Mouse (Mus musculus) forebrain, embryonic 10.5 days (tissue): Measurements from ENCODE around the gene Usp46. TPM values are rescaled to one million over a fixed set of nuclear protein-coding genes. Genes with fewer than 3 reads are reported as not detected.

Source experiments
- DNase-seq: peaks from one replicate; pipeline ENCODE4 v3.0.0-alpha.2; 2017; ENCODE audit warnings: low spot score; ENCODE audit errors: extremely low spot score
- H3K27ac ChIP-seq: fragments of 300-500 bp; sonication (generic); 2 replicates; pipeline ENCODE4 v1.5.1; 2016; ENCODE audit warnings: mild to moderate bottlenecking
- H3K27me3 ChIP-seq: fragments of 300-500 bp; sonication (generic); 2 replicates; pipeline ENCODE4 v1.6.1; 2016; ENCODE audit warnings: mild to moderate bottlenecking; ENCODE audit not compliant: poor library complexity, severe bottlenecking
- H3K36me3 ChIP-seq: fragments of 300-500 bp; sonication (generic); replicated peaks from 2 replicates; pipeline ENCODE4 v1.6.1; 2016; ENCODE audit warnings: mild to moderate bottlenecking, moderate library complexity
- H3K4me1 ChIP-seq: fragments of 300-500 bp; sonication (generic); 2 replicates; pipeline ENCODE4 v1.6.1; 2016
- H3K4me3 ChIP-seq: fragments of 300-500 bp; sonication (generic); 2 replicates; pipeline ENCODE4 v1.5.1; 2016; ENCODE audit warnings: mild to moderate bottlenecking, moderate library complexity
- H3K9me3 ChIP-seq: fragments of 300-500 bp; sonication (generic); 2 replicates; pipeline ENCODE4 v1.6.1; 2016; ENCODE audit warnings: mild to moderate bottlenecking, moderate library complexity
- WGBS: fragments of 180-500 bp; shearing (Covaris S2); methylation state at CpG from one replicate; pipeline ENCODE4 v1.1.7; 2016; 5-methylcytosine and 5-hydroxymethylcytosine counted together
- polyA plus RNA-seq: library from polyadenylated mRNA; unstranded; fragments of >200 nt; fragmentation: Nextera tagmentation; extraction: Ambion mirVana; gene quantifications from 2 replicates; pipeline ENCODE4 v1.2.1, GENCODE M21; 2016

Gene Usp46
- 35.6 and 36.8 TPM in 2 replicates for polyA plus RNA-seq

- H3K27ac ChIP-seq: peak within 1 kb of the TSS; percentile 97
- H3K36me3 ChIP-seq: 0 out of 2 replicates have a peak, but pooled peaks cover 3% of the 10 kb centered on the region
- under 1% methylated on average over 68 of the region's 89 CpGs for WGBS
- DNase-seq: peak; percentile 81
- peak within 1 kb of the TSS; percentile 95 for H3K4me3 ChIP-seq
- no peaks in the 10 kb centered on the region for H3K27me3 ChIP-seq
- no peaks in the 10 kb centered on the region for H3K9me3 ChIP-seq
- H3K4me1 ChIP-seq: peaks cover 43% of the 10 kb centered on the region
Observed at GRCm38 (mm10) chr5:74067831-74068713, at the start of gene Usp46. Usp46 (minus strand) TSS chr5:74068431.

GRCm38 (mm10) chr5:74113961-74114689, 45.9 kb upstream of the Usp46 start:
- Histone ChIP-seq H3K36me3 (no peaks in the 10 kb centered on the region), H3K4me1 (0 out of 2 replicates have a peak, but pooled peaks cover 3% of the 10 kb centered on the region), H3K4me3 (no peak overlapping the region), H3K9me3 (no peaks in the 10 kb centered on the region), H3K27ac (no peak overlapping the region), H3K27me3 (no peaks in the 10 kb centered on the region)
- DNase-seq: no peak
- WGBS: 87% methylated on average over 7 of the region's 7 CpGs

GRCm38 (mm10) chr5:74105445-74105844, 37.2 kb upstream of the Usp46 start:
- Histone ChIP-seq H3K4me1 (peaks cover 6% of the 10 kb centered on the region; the same call in 1 of the 2 replicates), H3K27ac (no peak overlapping the region), H3K36me3 (no peaks in the 10 kb centered on the region), H3K4me3 (no peak overlapping the region), H3K27me3 (no peaks in the 10 kb centered on the region), H3K9me3 (peaks cover 8% of the 10 kb centered on the region; the same call in 1 of the 2 replicates)
- no peak for DNase-seq
- 64% methylated on average over 7 of the region's 7 CpGs for WGBS

GRCm38 (mm10) chr5:74101761-74102160, 33.5 kb upstream of the Usp46 start:
- Histone ChIP-seq H3K9me3 (peaks cover 8% of the 10 kb centered on the region; the same call in 1 of the 2 replicates), H3K4me1 (peaks cover 6% of the 10 kb centered on the region; the same call in 1 of the 2 replicates), H3K36me3 (peaks cover 23% of the 10 kb centered on the region), H3K27me3 (no peaks in the 10 kb centered on the region), H3K4me3 (no peak overlapping the region), H3K27ac (no peak overlapping the region)
- WGBS: 87% methylated on average over 6 of the region's 6 CpGs
- DNase-seq: no peak

GRCm38 (mm10) chr5:74099046-74099445, 30.8 kb upstream of the Usp46 start:
- Histone ChIP-seq H3K27ac (no peak overlapping the region), H3K36me3 (peaks cover 51% of the 10 kb centered on the region), H3K4me1 (peaks cover 12% of the 10 kb centered on the region), H3K27me3 (no peaks in the 10 kb centered on the region), H3K4me3 (no peak overlapping the region), H3K9me3 (peaks cover 4% of the 10 kb centered on the region; the same call in 1 of the 2 replicates)
- no peak for DNase-seq
- 94% methylated on average over 10 of the region's 10 CpGs for WGBS

- Histone ChIP-seq H3K36me3 (peaks cover 54% of the 10 kb centered on the region), H3K4me3 (no peak overlapping the region), H3K9me3 (no peaks in the 10 kb centered on the region; the same call in 1 of the 2 replicates), H3K27me3 (no peaks in the 10 kb centered on the region), H3K4me1 (peaks cover 15% of the 10 kb centered on the region), H3K27ac (no peak overlapping the region)
- no peak for DNase-seq
- 82% methylated on average over 10 of the region's 10 CpGs for WGBS
Observed at GRCm38 (mm10) chr5:74097854-74098220, 29.6 kb upstream of the Usp46 start.

GRCm38 (mm10) chr5:74097116-74097853, 29.1 kb upstream of the Usp46 start:
- H3K27ac ChIP-seq: no peak overlapping the region
- H3K4me3 ChIP-seq: no peak overlapping the region
- no peaks in the 10 kb centered on the region for H3K27me3 ChIP-seq
- 90% methylated on average over 11 of the region's 11 CpGs for WGBS
- H3K9me3 ChIP-seq: no peaks in the 10 kb centered on the region; the same call in 1 of the 2 replicates
- no peak for DNase-seq
- H3K36me3 ChIP-seq: peaks cover 54% of the 10 kb centered on the region
- peaks cover 20% of the 10 kb centered on the region for H3K4me1 ChIP-seq

- H3K27me3 ChIP-seq: no peaks in the 10 kb centered on the region
- H3K4me3 ChIP-seq: no peak overlapping the region
- no peaks in the 10 kb centered on the region; the same call in 1 of the 2 replicates for H3K9me3 ChIP-seq
- peaks cover 54% of the 10 kb centered on the region for H3K36me3 ChIP-seq
- 96% methylated on average over 1 of the region's 1 CpGs for WGBS
- DNase-seq: no peak
- H3K27ac ChIP-seq: no peak overlapping the region
- peaks cover 21% of the 10 kb centered on the region for H3K4me1 ChIP-seq
Observed at GRCm38 (mm10) chr5:74096060-74096459, 27.8 kb upstream of the Usp46 start.

GRCm38 (mm10) chr5:74095611-74096010, 27.4 kb upstream of the Usp46 start:
- no peak overlapping the region for H3K27ac ChIP-seq
- no peaks in the 10 kb centered on the region for H3K27me3 ChIP-seq
- peak overlapping the region; percentile 99; the same call in 1 of the 2 replicates for H3K4me3 ChIP-seq
- H3K9me3 ChIP-seq: no peaks in the 10 kb centered on the region; the same call in 1 of the 2 replicates
- DNase-seq: no peak
- 85% methylated on average over 2 of the region's 2 CpGs for WGBS
- peaks cover 54% of the 10 kb centered on the region for H3K36me3 ChIP-seq
- peaks cover 21% of the 10 kb centered on the region for H3K4me1 ChIP-seq

- H3K27ac ChIP-seq: 0 out of 2 replicates have a peak overlapping the region, but pooled peaks have one; percentile 99
- H3K27me3 ChIP-seq: no peaks in the 10 kb centered on the region
- WGBS: 91% methylated on average over 8 of the region's 8 CpGs
- H3K36me3 ChIP-seq: peaks cover 54% of the 10 kb centered on the region
- H3K9me3 ChIP-seq: no peaks in the 10 kb centered on the region; the same call in 1 of the 2 replicates
- H3K4me3 ChIP-seq: peak overlapping the region; percentile 99
- DNase-seq: no peak
- peaks cover 21% of the 10 kb centered on the region for H3K4me1 ChIP-seq
Observed at GRCm38 (mm10) chr5:74094841-74095437, 26.7 kb upstream of the Usp46 start.

- H3K27ac ChIP-seq: peak overlapping the region; percentile 99
- DNase-seq: no peak
- 30% methylated on average over 11 of the region's 11 CpGs for WGBS
Observed at GRCm38 (mm10) chr5:74093556-74094428, 25.6 kb upstream of the Usp46 start.

More at GRCm38 (mm10) chr5:74093556-74094428, 25.6 kb upstream of the Usp46 start:
- Histone ChIP-seq H3K4me3 (peak overlapping the region; percentile 99), H3K9me3 (no peaks in the 10 kb centered on the region; the same call in 1 of the 2 replicates), H3K27me3 (no peaks in the 10 kb centered on the region), H3K4me1 (peaks cover 21% of the 10 kb centered on the region), H3K36me3 (peaks cover 51% of the 10 kb centered on the region)
